Mouse (Mus musculus) hindbrain, embryonic 13.5 days (tissue): Measurements from ENCODE around the gene Kif26b. TPM values are rescaled to one million over a fixed set of nuclear protein-coding genes. Genes with fewer than 3 reads are reported as not detected.
A peak's percentile ranks its signal among the peaks of the same experiment; 100 is the strongest.

ENCODE experiments used
- ATAC-seq: fragments of 200-750 bp; cut with Nextera tagmentation; 2 replicates; pipeline ENCODE4 v1.8.0; 2017; ENCODE audit warnings: moderate TSS enrichment; ENCODE audit not compliant: low FRiP score
- H3K27ac ChIP-seq: fragments of 300-500 bp; sonication (generic); 2 replicates; pipeline ENCODE4 v1.5.1; 2015; ENCODE audit warnings: inconsistent platforms, mild to moderate bottlenecking, moderate library complexity
- H3K27me3 ChIP-seq: fragments of 300-500 bp; sonication (generic); 2 replicates; pipeline ENCODE4 v1.6.1; 2015; ENCODE audit warnings: mild to moderate bottlenecking, inconsistent platforms
- H3K36me3 ChIP-seq: fragments of 300-500 bp; sonication (generic); 2 replicates; pipeline ENCODE4 v1.6.1; 2015; ENCODE audit warnings: mild to moderate bottlenecking, inconsistent platforms
- H3K4me1 ChIP-seq: fragments of 300-500 bp; sonication (generic); replicated peaks from 2 replicates; pipeline ENCODE4 v1.6.1; 2015; ENCODE audit warnings: inconsistent platforms
- H3K4me2 ChIP-seq: fragments of 300-500 bp; sonication (generic); 2 replicates; pipeline ENCODE4 v1.6.1; 2015; ENCODE audit warnings: inconsistent platforms, mild to moderate bottlenecking, moderate library complexity
- H3K4me3 ChIP-seq: fragments of 300-500 bp; sonication (generic); 2 replicates; pipeline ENCODE4 v1.5.1; 2015; ENCODE audit warnings: mild to moderate bottlenecking, inconsistent platforms
- H3K9ac ChIP-seq: fragments of 300-500 bp; sonication (generic); 2 replicates; pipeline ENCODE4 v1.6.1; 2015; ENCODE audit warnings: mild to moderate bottlenecking, inconsistent platforms
- H3K9me3 ChIP-seq: fragments of 300-500 bp; sonication (generic); 2 replicates; pipeline ENCODE4 v1.6.1; 2016; ENCODE audit warnings: inconsistent platforms
- WGBS: fragments of 180-500 bp; shearing (Covaris S2); methylation state at CpG from one replicate; pipeline ENCODE4 v1.1.7; 2015; 5-methylcytosine and 5-hydroxymethylcytosine counted together
- polyA plus RNA-seq: library from polyadenylated mRNA; unstranded; fragments of >200 nt; fragmentation: Nextera tagmentation; extraction: Ambion mirVana; gene quantifications from 2 replicates; pipeline ENCODE4 v1.2.1, GENCODE M21; 2015

Kif26b gene
- polyA plus RNA-seq, 1 experiment from 2014 or later: 9.3 TPM

DNA sequence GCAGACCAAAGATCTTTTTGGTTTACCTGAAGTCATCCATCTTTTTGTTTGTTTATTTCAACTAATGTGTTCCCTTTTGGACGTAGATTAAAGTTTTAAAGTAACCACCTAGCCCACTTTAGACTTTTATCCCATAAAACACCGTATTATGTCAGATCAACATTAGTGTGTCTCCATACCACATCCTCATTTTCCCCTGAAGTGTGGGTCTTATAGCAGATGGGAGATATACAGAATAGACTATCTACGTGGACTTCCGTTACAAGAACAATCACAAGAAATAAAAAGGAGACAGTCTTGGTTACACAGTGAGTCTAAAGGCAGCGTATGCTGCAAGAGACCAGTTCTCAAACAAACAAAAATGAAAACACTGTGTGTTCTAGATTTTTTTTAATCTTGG lies 185.3 kb downstream of the Kif26b start:
- H3K4me3 ChIP-seq: no peak overlapping the region
- whole genome bisulfite sequencing: 95% methylated on average over 5 of the region's 5 CpGs
- no peak overlapping the region for H3K27ac ChIP-seq
- H3K4me1 ChIP-seq: no peaks in the 10 kb centered on the region
- peaks cover under 1% of the 10 kb centered on the region for H3K36me3 ChIP-seq
- H3K4me2 ChIP-seq: no peak overlapping the region
- H3K9me3 ChIP-seq: no peaks in the 10 kb centered on the region
- ATAC-seq: no peak
- no peaks in the 10 kb centered on the region for H3K27me3 ChIP-seq
- no peak overlapping the region for H3K9ac ChIP-seq

DNA sequence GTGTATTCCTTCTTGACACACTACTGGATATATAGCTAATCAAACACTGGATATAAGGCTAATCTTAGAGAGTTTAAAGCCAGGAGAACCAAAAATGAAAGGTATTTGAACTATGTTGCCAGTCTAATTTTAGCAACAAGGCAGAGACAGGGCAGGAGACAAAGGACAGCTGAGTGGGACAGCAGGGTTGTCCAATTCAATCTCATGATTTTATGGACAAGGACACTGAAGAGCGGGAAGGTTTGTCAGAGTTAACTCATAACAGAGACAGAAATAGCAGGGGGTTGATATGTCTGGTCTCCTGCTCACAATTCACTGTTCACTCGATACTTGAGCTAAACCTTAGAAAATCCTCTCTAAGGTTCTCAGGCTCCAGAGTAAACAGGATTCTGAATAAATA lies 187.5 kb downstream of the Kif26b start:
- Histone ChIP-seq H3K9me3 (no peaks in the 10 kb centered on the region), H3K27ac (no peak overlapping the region), H3K27me3 (no peaks in the 10 kb centered on the region), H3K4me1 (no peaks in the 10 kb centered on the region), H3K9ac (no peak overlapping the region), H3K36me3 (peaks cover 5% of the 10 kb centered on the region), H3K4me2 (no peak overlapping the region), H3K4me3 (no peak overlapping the region)
- ATAC-seq: no peak
- WGBS: 88% methylated on average over 2 of the region's 2 CpGs

DNA sequence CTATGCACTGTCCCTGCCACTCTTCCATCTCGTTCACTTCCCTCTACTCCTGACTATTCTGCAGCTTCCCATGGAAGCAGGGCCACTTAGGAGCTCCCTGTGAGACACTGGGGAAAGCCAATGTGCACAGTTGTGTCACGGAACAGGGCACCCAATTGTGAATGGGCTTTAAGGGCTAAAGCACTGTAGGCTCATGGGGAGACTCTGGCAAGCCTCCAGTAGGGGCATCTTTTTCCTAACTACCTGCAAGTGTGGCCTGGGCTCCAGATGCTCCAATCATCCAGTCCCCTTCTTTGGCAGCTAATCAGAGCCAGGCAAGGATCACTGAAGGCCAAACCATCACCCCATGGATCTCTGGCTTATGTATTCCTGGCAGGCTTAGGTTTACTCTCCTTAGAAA lies 191.9 kb downstream of the Kif26b start:
- H3K9me3 ChIP-seq: no peaks in the 10 kb centered on the region
- H3K27ac ChIP-seq: no peak overlapping the region
- H3K27me3 ChIP-seq: no peaks in the 10 kb centered on the region
- peaks cover 5% of the 10 kb centered on the region for H3K36me3 ChIP-seq
- no peak overlapping the region for H3K9ac ChIP-seq
- no peak overlapping the region for H3K4me3 ChIP-seq
- H3K4me1 ChIP-seq: peaks cover 9% of the 10 kb centered on the region; the same call in 1 of the 2 replicates
- H3K4me2 ChIP-seq: no peak overlapping the region
- no peak for ATAC-seq
- 60% methylated on average over 2 of the region's 2 CpGs for WGBS

DNA sequence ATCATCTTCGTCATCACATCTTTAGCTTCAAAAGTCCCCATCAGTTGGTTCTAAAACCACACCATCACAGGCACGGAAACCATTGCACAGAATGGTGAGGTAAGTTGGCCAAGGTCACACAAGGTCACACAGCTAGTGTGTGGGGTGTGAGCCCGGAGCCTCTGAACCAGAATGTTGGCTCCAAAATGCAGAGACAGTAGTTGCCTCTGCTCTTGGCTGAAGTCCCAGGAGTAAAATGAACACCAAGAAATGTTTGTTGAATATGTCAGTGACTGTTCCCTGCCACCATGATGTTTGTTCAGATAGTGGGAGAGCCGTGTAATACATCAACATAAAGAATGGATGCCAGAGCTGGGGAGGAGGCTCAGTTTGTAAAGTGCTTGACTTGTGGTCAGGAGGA lies 193.9 kb downstream of the Kif26b start:
- Histone ChIP-seq H3K4me1 (peaks cover 9% of the 10 kb centered on the region; the same call in 1 of the 2 replicates), H3K27ac (no peak overlapping the region), H3K4me2 (no peak overlapping the region), H3K4me3 (no peak overlapping the region), H3K36me3 (peaks cover 5% of the 10 kb centered on the region), H3K9ac (no peak overlapping the region), H3K9me3 (no peaks in the 10 kb centered on the region), H3K27me3 (no peaks in the 10 kb centered on the region)
- WGBS: 84% methylated on average over 4 of the region's 4 CpGs
- no peak for ATAC-seq

DNA sequence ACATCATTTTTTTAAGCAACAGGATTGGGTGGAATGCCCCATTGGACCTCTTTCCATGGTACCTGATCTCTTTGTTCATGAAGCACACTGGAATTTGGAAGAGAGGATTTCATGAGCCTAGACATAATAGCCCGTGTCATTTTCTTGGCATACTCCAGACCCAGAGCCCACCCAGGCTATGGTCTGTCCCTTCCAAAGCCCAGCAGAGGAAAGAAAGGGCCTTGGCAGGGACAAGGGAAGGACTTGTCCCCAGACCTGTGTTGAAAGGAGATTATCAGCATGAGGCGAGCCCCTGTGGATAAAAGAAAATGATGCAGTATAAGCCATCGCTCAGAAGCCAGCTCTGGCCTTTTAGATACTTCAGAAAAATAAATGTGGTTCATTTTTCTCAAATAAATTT lies 196.6 kb downstream of the Kif26b start:
- Histone ChIP-seq H3K9ac (no peak overlapping the region), H3K27me3 (no peaks in the 10 kb centered on the region), H3K4me1 (peaks cover 9% of the 10 kb centered on the region; the same call in 1 of the 2 replicates), H3K27ac (no peak overlapping the region), H3K9me3 (no peaks in the 10 kb centered on the region), H3K36me3 (no peaks in the 10 kb centered on the region), H3K4me3 (no peak overlapping the region), H3K4me2 (no peak overlapping the region)
- no peak for ATAC-seq
- WGBS: 58% methylated on average over 3 of the region's 3 CpGs

DNA sequence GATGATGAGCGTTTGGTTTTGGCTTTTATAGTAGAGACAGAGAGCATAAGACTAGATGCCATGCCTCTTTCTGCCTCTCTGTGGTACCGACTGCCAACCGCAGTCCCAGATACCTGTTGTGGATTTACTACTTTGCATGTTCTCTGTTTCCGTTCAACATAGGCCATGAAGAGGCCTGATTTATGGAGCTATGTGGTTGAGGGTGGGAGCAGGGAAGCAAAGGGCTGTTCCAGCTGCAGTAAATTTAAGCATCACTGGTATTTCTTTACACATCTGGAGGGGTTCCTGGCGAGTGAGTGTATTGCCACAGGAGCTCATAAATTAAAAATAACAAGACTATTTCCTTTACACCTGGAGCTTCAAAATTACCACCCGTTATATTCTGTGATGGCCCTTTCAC lies 199.3 kb downstream of the Kif26b start:
- no peak overlapping the region for H3K27ac ChIP-seq
- WGBS: 85% methylated on average over 6 of the region's 6 CpGs

DNA sequence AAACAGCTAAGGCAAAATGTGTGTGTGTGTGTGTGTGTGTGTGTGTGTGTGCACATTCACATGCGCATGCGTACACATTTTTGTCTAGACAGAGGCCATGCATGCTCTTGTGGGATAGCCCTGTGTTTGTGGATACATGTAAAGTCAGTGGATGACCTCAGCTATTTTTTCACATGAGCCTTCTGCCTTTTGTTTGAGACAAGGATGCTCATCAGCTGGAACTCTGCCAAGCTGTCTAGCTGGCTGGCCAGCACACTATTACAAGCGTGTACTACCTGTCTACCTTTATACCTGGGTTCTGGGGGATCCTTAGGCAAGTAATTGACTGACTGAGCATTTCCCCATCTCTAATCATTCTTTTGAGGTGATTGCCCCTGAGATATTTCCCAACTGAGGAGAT lies 201.3 kb downstream of the Kif26b start:
- H3K9ac ChIP-seq: no peak overlapping the region
- no peak overlapping the region for H3K4me3 ChIP-seq
- WGBS: 96% methylated on average over 3 of the region's 3 CpGs
- no peaks in the 10 kb centered on the region for H3K9me3 ChIP-seq
- no peak overlapping the region for H3K4me2 ChIP-seq
- no peaks in the 10 kb centered on the region for H3K27me3 ChIP-seq
- ATAC-seq: no peak
- H3K36me3 ChIP-seq: no peaks in the 10 kb centered on the region
- peaks cover 7% of the 10 kb centered on the region for H3K4me1 ChIP-seq
- no peak overlapping the region for H3K27ac ChIP-seq

More for the DNA sequence above, 199.3 kb downstream of the Kif26b start:
- Histone ChIP-seq H3K9me3 (no peaks in the 10 kb centered on the region), H3K36me3 (no peaks in the 10 kb centered on the region), H3K4me2 (no peak overlapping the region), H3K27me3 (no peaks in the 10 kb centered on the region), H3K4me3 (no peak overlapping the region), H3K4me1 (peaks cover 11% of the 10 kb centered on the region), H3K9ac (no peak overlapping the region)
- ATAC-seq: no peak

DNA sequence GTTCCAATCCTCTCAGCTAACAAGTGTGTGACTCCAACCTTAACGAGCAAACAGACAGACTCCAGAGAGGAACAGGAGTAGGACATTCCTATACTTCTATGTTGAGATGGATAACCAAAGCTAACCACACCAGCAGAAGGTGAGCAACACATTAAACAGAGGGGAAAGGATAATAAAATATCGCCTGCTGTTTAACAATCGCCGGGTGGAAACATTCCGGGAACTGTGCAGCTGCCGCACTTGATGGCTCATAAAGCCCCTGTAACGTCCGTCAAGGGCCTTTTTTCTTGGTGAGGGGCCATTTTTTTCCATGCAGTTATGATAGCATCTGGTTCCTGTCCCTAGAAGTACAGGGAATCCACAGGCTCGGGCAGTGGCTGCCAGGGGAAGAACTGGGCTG lies 204.1 kb downstream of the Kif26b start:
- ATAC-seq: no peak
- no peaks in the 10 kb centered on the region for H3K36me3 ChIP-seq
- H3K4me1 ChIP-seq: peaks cover 2% of the 10 kb centered on the region; the same call in 1 of the 2 replicates
- 60% methylated on average over 9 of the region's 9 CpGs for WGBS
- H3K9me3 ChIP-seq: no peaks in the 10 kb centered on the region
- H3K27ac ChIP-seq: no peak overlapping the region
- no peaks in the 10 kb centered on the region for H3K27me3 ChIP-seq
- H3K9ac ChIP-seq: no peak overlapping the region
- H3K4me2 ChIP-seq: no peak overlapping the region
- no peak overlapping the region for H3K4me3 ChIP-seq

DNA sequence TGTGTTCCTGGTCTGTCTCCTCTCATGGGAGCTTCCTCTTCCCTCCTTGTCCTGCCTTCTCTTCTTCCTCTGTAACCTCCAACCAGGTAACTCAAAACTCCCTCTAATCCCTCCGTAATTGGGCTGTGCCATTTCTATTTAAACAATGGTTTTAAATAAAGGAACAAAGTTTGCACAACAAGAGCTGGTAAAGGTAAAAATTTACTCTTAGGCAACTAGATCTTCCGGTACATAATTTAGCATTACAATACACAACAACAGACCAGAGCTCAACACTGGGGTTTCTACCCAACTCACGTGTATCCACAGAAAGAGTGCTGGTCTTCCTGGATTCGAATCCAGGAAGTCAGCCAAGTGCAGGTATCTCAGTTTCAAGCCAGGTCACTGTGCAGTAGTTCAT lies 205.7 kb downstream of the Kif26b start:
- 82% methylated on average over 4 of the region's 4 CpGs for WGBS

DNA sequence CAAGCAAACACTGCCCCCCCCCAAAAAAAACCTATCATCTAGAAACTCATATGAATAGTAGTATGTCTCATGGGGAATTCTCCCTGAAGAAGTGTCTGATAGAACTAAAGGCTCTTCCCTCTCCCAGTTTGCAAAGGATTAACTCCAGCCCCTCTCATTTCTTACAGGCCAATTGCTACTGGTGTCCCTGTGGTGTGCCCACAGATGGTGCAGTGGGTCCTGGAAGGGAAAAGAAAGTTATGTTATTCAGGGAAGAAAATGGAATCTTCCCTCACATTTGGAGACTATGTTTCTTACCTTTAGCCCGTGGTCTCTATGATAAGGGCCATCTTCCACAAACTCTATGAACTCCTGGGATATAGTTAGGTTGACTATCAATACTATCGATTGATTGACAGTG lies 208.0 kb downstream of the Kif26b start:
- Histone ChIP-seq H3K9me3 (no peaks in the 10 kb centered on the region), H3K4me2 (no peak overlapping the region), H3K4me1 (peaks cover 2% of the 10 kb centered on the region; the same call in 1 of the 2 replicates), H3K9ac (no peak overlapping the region), H3K27me3 (no peaks in the 10 kb centered on the region), H3K4me3 (no peak overlapping the region), H3K36me3 (no peaks in the 10 kb centered on the region), H3K27ac (no peak overlapping the region)
- no peak for ATAC-seq
- 93% methylated on average over 2 of the region's 2 CpGs for WGBS

More for the DNA sequence above, 205.7 kb downstream of the Kif26b start:
- no peaks in the 10 kb centered on the region for H3K27me3 ChIP-seq
- H3K4me2 ChIP-seq: no peak overlapping the region
- H3K4me3 ChIP-seq: no peak overlapping the region
- H3K4me1 ChIP-seq: peaks cover 2% of the 10 kb centered on the region; the same call in 1 of the 2 replicates
- no peaks in the 10 kb centered on the region for H3K9me3 ChIP-seq
- no peak overlapping the region for H3K27ac ChIP-seq
- no peak overlapping the region for H3K9ac ChIP-seq
- ATAC-seq: no peak
- H3K36me3 ChIP-seq: no peaks in the 10 kb centered on the region

DNA sequence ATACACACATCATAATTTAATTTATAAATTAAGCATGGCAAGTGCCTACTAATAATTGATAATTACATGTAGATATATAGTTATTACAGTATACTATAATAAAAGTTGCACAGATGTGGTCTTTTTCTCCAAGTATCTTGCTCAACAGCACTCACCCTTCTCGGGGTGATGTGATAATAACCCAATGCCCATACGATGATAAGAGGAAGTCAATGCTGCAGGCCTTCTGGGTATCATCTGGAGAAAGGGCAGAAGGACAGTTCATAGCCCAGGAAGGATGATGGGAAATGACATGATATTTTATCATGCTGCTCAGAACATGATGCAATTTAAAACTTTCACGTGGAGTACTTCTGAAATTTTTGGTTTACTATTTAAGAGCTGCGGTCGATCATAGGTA lies 214.9 kb downstream of the Kif26b start:
- H3K9ac ChIP-seq: no peak overlapping the region
- no peaks in the 10 kb centered on the region for H3K36me3 ChIP-seq
- WGBS: 88% methylated on average over 5 of the region's 5 CpGs
- H3K4me2 ChIP-seq: no peak overlapping the region
- H3K4me1 ChIP-seq: peaks cover 23% of the 10 kb centered on the region
- H3K27me3 ChIP-seq: no peaks in the 10 kb centered on the region
- no peak overlapping the region for H3K4me3 ChIP-seq
- ATAC-seq: no peak
- H3K27ac ChIP-seq: no peak overlapping the region
- no peaks in the 10 kb centered on the region for H3K9me3 ChIP-seq

DNA sequence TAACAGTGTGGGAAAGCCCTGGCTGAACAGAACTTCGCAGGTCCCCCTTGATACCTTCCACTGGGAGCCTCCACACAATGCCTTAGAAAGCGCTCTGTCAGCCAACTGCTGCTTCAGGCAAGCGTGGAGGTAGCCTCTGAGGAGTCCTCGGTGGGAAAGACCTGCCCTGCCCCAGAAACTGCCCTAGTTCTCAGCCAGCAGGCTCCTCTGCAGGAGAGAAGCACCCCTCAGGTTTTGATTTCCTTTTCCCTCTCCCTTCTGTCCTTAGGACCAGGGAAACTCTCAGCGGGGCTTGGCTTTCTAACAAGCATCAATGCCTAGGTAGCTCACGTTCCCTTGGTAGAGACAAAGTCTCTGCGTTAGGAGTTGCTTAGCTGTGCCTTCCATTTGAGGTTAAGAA lies 215.6 kb downstream of the Kif26b start:
- WGBS: 65% methylated on average over 7 of the region's 7 CpGs
- ATAC-seq: no peak
- Histone ChIP-seq H3K27me3 (no peaks in the 10 kb centered on the region), H3K9me3 (no peaks in the 10 kb centered on the region), H3K9ac (no peak overlapping the region), H3K27ac (peak overlapping the region; percentile 8; the same call in 1 of the 2 replicates), H3K4me3 (no peak overlapping the region), H3K4me1 (peaks cover 23% of the 10 kb centered on the region), H3K4me2 (no peak overlapping the region), H3K36me3 (no peaks in the 10 kb centered on the region)

DNA sequence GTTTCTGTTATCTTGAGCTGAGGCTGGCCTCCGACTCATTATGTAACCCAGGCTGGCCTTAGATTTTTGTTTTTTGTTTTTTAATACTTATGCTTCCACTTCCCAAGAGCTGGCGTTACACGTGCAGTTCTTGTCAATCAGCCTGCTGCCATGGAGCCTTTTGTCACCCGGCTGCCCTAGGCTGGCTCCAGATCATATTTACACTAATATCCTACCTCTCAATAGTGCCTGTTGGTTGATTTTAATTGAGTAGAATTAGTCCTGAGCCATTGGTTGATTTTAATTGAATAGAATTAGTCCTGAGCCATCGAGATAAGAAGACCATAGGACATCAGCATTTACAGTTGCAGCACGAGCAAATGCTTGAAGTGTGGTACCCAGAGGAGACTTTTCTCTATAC lies 216.0 kb downstream of the Kif26b start:
- Histone ChIP-seq H3K4me2 (no peak overlapping the region), H3K9me3 (no peaks in the 10 kb centered on the region), H3K4me1 (peaks cover 23% of the 10 kb centered on the region), H3K36me3 (no peaks in the 10 kb centered on the region), H3K27ac (0 out of 2 replicates have a peak overlapping the region, but pooled peaks have one; percentile 8), H3K4me3 (no peak overlapping the region), H3K9ac (no peak overlapping the region), H3K27me3 (no peaks in the 10 kb centered on the region)
- no peak for ATAC-seq
- WGBS: 71% methylated on average over 6 of the region's 6 CpGs
